Mouse (Mus musculus): Measurements from ENCODE around the gene Tmem252. TPM values are rescaled to one million over a fixed set of nuclear protein-coding genes. Genes with fewer than 3 reads are reported as not detected.

The Tmem252 gene
- total and polyA plus RNA-seq, 3 experiments, result not detected

GRCm38 (mm10) chr19:24653230-24653799 is 20.5 kb upstream of the Tmem252 start:
- no peaks in the 10 kb centered on the region for H3K4me1 ChIP-seq (ENCODE audit: control insufficient read depth in 1 of 2, insufficient read depth in 2 of 2, low read length in 2 of 2)
- H3K9me3 ChIP-seq (replicated peaks; ENCODE audit: insufficient read depth, low read length), result no peaks in the 10 kb centered on the region
- no peak for DNase-seq (ENCODE audit: low read depth, low spot score)
- no peaks in the 10 kb centered on the region for H3K36me3 ChIP-seq (ENCODE audit: control insufficient read depth in 1 of 2, insufficient read depth in 2 of 2, low read length in 2 of 2)
- TF ChIP-seq MAZ (IDR thresholded peaks at IDR 0.05; ENCODE audit: low read depth, low read length) (no peak), CHD2 (IDR thresholded peaks at IDR 0.05; ENCODE audit: low read length) (no peak), ELF1 (IDR thresholded peaks at IDR 0.05; ENCODE audit: low read depth, low read length) (no peak)
- no peak overlapping the region for H3K9ac ChIP-seq (ENCODE audit: control insufficient read depth, low read depth, low read length, poor library complexity, severe bottlenecking)
- H3K27ac ChIP-seq (ENCODE audit: control insufficient read depth, low read depth, low read length), result no peak overlapping the region
- H3K79me2 ChIP-seq (ENCODE audit: control insufficient read depth, insufficient read depth, low read length, poor library complexity), result no peaks in the 10 kb centered on the region
- no peak overlapping the region for H3K4me3 ChIP-seq (ENCODE audit: control insufficient read depth in 1 of 2, insufficient read depth in 1 of 2, low read depth in 2 of 2, low read length in 2 of 2)
- no peaks in the 10 kb centered on the region; a peak in 1 of 4 replicates for H3K27me3 ChIP-seq (ENCODE audit: control insufficient read depth in 1 of 2, insufficient read depth in 2 of 2, low read length in 2 of 2)

GRCm38 (mm10) chr19:24656981-24657380 is 16.8 kb upstream of the Tmem252 start:
- no peaks in the 10 kb centered on the region for H3K36me3 ChIP-seq (ENCODE audit: control insufficient read depth in 1 of 2, insufficient read depth in 2 of 2, low read length in 2 of 2)
- H3K27ac ChIP-seq (ENCODE audit: control insufficient read depth, low read depth, low read length), result no peak overlapping the region
- H3K9ac ChIP-seq (ENCODE audit: control insufficient read depth, low read depth, low read length, poor library complexity, severe bottlenecking), result no peak overlapping the region
- H3K27me3 ChIP-seq (ENCODE audit: control insufficient read depth in 1 of 2, insufficient read depth in 2 of 2, low read length in 2 of 2), result no peaks in the 10 kb centered on the region; a peak in 1 of 4 replicates
- TF ChIP-seq TBP (IDR thresholded peaks at IDR 0.05; ENCODE audit: low read depth, low read length) (no peak), POLR2AphosphoS5 (IDR thresholded peaks at IDR 0.05; ENCODE audit: borderline replicate concordance, low read depth, low read length) (no peak), CTCF (IDR thresholded peaks at IDR 0.05 in 2 of 3, conservative IDR thresholded peaks at IDR 0.05 in 1 of 3; ENCODE audit: control insufficient read depth in 1 of 3, insufficient read depth in 1 of 3, low read depth in 2 of 3, low read length in 3 of 3, poor library complexity in 1 of 3, severe bottlenecking in 1 of 3) (no peak), ZC3H11A (IDR thresholded peaks at IDR 0.05; ENCODE audit: low read depth, low read length) (no peak), KAT2A (conservative IDR thresholded peaks at IDR 0.05; ENCODE audit: low read depth, low read length) (no peak), TCF12 (IDR thresholded peaks at IDR 0.05; ENCODE audit: low read depth, low read length) (no peak), MAX (IDR thresholded peaks at IDR 0.05; ENCODE audit: low read length) (no peak)
- no peaks in the 10 kb centered on the region for H3K9me3 ChIP-seq (replicated peaks; ENCODE audit: insufficient read depth, low read length)
- no peaks in the 10 kb centered on the region for H3K4me1 ChIP-seq (ENCODE audit: control insufficient read depth in 1 of 2, insufficient read depth in 2 of 2, low read length in 2 of 2)
- no peak for DNase-seq (ENCODE audit: low read depth, low spot score)
- no peaks in the 10 kb centered on the region for H3K79me2 ChIP-seq (ENCODE audit: control insufficient read depth, insufficient read depth, low read length, poor library complexity)
- no peak overlapping the region for H3K4me3 ChIP-seq (ENCODE audit: control insufficient read depth in 1 of 2, insufficient read depth in 1 of 2, low read depth in 2 of 2, low read length in 2 of 2)

GRCm38 (mm10) chr19:24662346-24662745 is 11.5 kb upstream of the Tmem252 start:
- Histone ChIP-seq H3K4me3 (ENCODE audit: control insufficient read depth in 1 of 2, insufficient read depth in 1 of 2, low read depth in 2 of 2, low read length in 2 of 2) (no peak overlapping the region), H3K27me3 (ENCODE audit: control insufficient read depth in 1 of 2, insufficient read depth in 2 of 2, low read length in 2 of 2) (peaks cover 2 to 7% of the 10 kb centered on the region in 2 experiments), H3K4me1 (ENCODE audit: control insufficient read depth in 1 of 2, insufficient read depth in 2 of 2, low read length in 2 of 2) (no peaks in the 10 kb centered on the region), H3K27ac (ENCODE audit: control insufficient read depth, low read depth, low read length) (no peak overlapping the region), H3K36me3 (ENCODE audit: control insufficient read depth in 1 of 2, insufficient read depth in 2 of 2, low read length in 2 of 2) (no peaks in the 10 kb centered on the region), H3K9me3 (replicated peaks; ENCODE audit: insufficient read depth, low read length) (no peaks in the 10 kb centered on the region), H3K9ac (ENCODE audit: control insufficient read depth, low read depth, low read length, poor library complexity, severe bottlenecking) (no peak overlapping the region), H3K79me2 (ENCODE audit: control insufficient read depth, insufficient read depth, low read length, poor library complexity) (no peaks in the 10 kb centered on the region)
- TF ChIP-seq CTCF (IDR thresholded peaks at IDR 0.05 in 2 of 3, conservative IDR thresholded peaks at IDR 0.05 in 1 of 3; ENCODE audit: control insufficient read depth in 1 of 3, insufficient read depth in 1 of 3, low read depth in 2 of 3, low read length in 3 of 3, poor library complexity in 1 of 3, severe bottlenecking in 1 of 3) (no peak), RAD21 (IDR thresholded peaks at IDR 0.05; ENCODE audit: low read depth, low read length) (no peak), TCF12 (IDR thresholded peaks at IDR 0.05; ENCODE audit: low read depth, low read length) (no peak), MEF2A (IDR thresholded peaks at IDR 0.05; ENCODE audit: extremely low read depth, insufficient replicate concordance, low read depth, low read length, poor library complexity, severe bottlenecking) (no peak), HCFC1 (IDR thresholded peaks at IDR 0.05; ENCODE audit: low read depth, low read length) (no peak), KAT2A (conservative IDR thresholded peaks at IDR 0.05; ENCODE audit: low read depth, low read length) (no peak), MAZ (IDR thresholded peaks at IDR 0.05; ENCODE audit: low read depth, low read length) (no peak), MYB (IDR thresholded peaks at IDR 0.05; ENCODE audit: low read depth, low read length) (no peak), ZC3H11A (IDR thresholded peaks at IDR 0.05; ENCODE audit: low read depth, low read length) (no peak), CHD2 (IDR thresholded peaks at IDR 0.05; ENCODE audit: low read length) (no peak), SMC3 (IDR thresholded peaks at IDR 0.05; ENCODE audit: low read depth, low read length) (no peak), BHLHE40 (IDR thresholded peaks at IDR 0.05; ENCODE audit: borderline replicate concordance, low read depth, low read length) (no peak), SIN3A (IDR thresholded peaks at IDR 0.05; ENCODE audit: low read length) (no peak), POLR2AphosphoS2 (IDR thresholded peaks at IDR 0.05; ENCODE audit: low read length) (no peak), E2F4 (IDR thresholded peaks at IDR 0.05; ENCODE audit: borderline replicate concordance, low read depth, low read length) (no peak), TAL1 (IDR thresholded peaks at IDR 0.05; ENCODE audit: low read length) (no peak), USF1 (IDR thresholded peaks at IDR 0.05; ENCODE audit: low read depth, low read length) (no peak), NELFE (IDR thresholded peaks at IDR 0.05; ENCODE audit: low read depth, low read length) (no peak), TBP (IDR thresholded peaks at IDR 0.05; ENCODE audit: low read depth, low read length) (no peak)
- DNase-seq (ENCODE audit: low read depth, low spot score), result no peak
